Mouse (Mus musculus) central nervous system, embryonic 18 days (tissue): ENCODE data around the gene Akap17b. TPM values are rescaled to one million over a fixed set of nuclear protein-coding genes. Genes with fewer than 3 reads are reported as not detected.

Source experiments
- polyA plus RNA-seq: library from polyadenylated mRNA; depleted of rRNA; stranded (reverse); fragments of >200 nt; gene quantifications from 2 replicates; pipeline ENCODE4 v1.2.3, GENCODE M21; 2012; rRNA removed

Gene Akap17b
- polyA plus RNA-seq = 10.3 and 11.9 TPM in 2 replicates

DNA sequence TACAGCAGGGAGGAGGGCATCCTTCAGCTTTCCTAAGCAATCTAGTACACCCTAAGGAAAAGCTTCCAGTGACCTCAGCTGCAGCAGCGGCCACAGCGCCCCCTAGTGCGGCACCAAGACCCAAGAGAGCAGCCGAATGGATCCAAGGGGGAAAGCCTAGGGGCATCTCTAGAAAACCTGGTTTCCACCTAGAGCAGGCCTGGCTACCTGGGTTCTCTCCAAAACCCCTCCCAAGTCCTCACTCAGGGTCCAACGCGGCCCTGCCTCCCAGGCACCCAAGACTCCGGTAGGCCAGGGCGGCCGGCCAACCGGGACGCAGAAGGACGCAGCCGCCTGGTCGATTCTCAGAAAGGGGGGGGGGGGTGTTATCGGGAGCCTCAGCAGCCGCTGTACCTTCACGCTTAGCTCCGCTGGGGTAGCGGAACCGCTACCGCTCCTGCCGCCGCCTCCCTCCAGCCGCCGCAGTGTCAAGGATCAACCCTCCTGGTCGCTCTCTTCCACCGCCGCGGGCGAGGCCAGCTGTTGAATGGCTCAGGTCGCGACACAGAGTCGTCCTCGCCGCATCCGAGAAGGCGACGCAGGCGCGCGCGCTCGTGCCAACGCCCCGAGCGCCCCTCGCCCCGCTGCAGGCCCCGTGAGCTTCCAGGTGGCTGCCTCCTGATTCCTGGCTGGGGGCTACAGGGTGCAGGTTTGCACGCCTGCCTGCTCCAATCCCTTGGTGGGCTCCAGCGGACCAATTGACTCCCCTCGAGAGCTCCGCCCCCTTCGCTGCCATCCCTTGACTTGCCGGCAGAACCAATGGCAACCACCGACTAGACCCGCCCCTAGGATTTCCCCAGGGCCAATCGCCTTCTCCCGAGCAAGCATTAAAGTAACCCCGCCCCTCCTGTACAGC is at the start of gene Akap17b:
TSS of gene Akap17b (minus strand) at position 739 of the 895 bp plus-strand sequence.

DNA sequence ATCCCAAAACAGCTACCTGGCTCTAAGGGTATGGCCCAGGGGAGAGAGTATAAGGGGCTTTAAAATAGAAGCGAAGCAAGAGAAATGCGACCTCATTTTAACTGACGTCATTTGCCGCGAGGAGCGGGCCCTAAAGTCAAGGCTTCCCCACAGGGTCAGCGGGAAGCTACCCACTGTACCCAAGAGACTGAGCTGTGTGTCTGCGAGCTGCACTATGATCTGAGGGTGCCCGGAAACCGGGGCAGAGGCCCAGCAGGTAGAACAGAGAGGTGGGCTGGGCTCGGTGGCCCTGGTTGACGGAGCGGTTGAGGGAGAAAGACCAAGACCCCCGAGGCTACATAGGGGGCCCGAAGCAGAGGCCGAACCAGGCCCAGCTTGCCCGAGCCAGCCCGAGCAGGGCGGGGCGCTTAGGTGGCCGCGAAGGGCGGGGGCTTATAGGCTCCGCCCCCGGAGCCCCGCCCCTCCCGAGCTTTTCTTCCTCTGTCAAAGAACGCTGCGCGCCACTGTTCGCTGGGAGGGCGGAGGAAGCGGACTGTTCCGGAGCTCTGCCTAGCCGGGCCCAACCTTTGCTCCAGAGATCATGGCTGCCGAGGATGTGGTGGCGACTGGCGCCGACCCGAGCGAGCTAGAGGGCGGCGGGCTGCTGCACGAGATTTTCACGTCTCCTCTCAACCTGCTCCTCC is 47.3 kb downstream of the Akap17b start, which contains the start of gene Pgrmc1:
TSS of gene Pgrmc1 (plus strand) at position 500 of the 683 bp plus-strand sequence.

Other genes with a start within 250 kb of the Akap17b start
- gene Gm6268, start 244.1 kb downstream of the Akap17b start, polyA plus RNA-seq = not detected in 2 replicates
- gene Gm14569, start 153.6 kb downstream of the Akap17b start, polyA plus RNA-seq = 0.01 TPM in 1 of 2 replicates, not detected in the other
- gene Pgrmc1, start 47.2 kb downstream of the Akap17b start, polyA plus RNA-seq = 332 and 349 TPM in 2 replicates
- gene Slc25a43, start 98.3 kb upstream of the Akap17b start, polyA plus RNA-seq = 0.75 TPM in 2 replicates
- gene Slc25a5, start 150.3 kb upstream of the Akap17b start, polyA plus RNA-seq = 404 and 426 TPM in 2 replicates
- gene Ube2a, start 228.5 kb upstream of the Akap17b start, polyA plus RNA-seq = 49.0 and 51.1 TPM in 2 replicates
- gene C330007P06Rik, start 228.7 kb upstream of the Akap17b start, polyA plus RNA-seq = 13.3 and 15.5 TPM in 2 replicates